Mouse (Mus musculus) frontal cortex, postnatal 25 days (tissue): ENCODE measurements at regions not wholly inside any gene's neighbourhood (a gene's known extent, or its start where the extent isn't known, plus 50 kb on each side); places are given as distances from the start of the nearest gene placed in this dataset.
"Not testable (repeated sequence)": the region's sequence is repeated elsewhere in the genome, so short reads cannot be mapped to it uniquely, and the experiment has no call there.

ENCODE experiments used
- DNase-seq, 2 experiments: peaks; one replicate each; pipeline ENCODE4 v3.0.0; 2022; ENCODE audit warnings: low spot score in 2 of 2

GRCm38 (mm10) chr10:19297669-19298068 is 58.7 kb upstream of the Olig3 start:
- DNase-seq = no peak

GRCm38 (mm10) chr10:19295388-19296013 is 60.8 kb upstream of the Olig3 start:
- no peak for DNase-seq

GRCm38 (mm10) chr10:19291474-19291873 is 64.9 kb upstream of the Olig3 start:
- no peak for DNase-seq

- DNase-seq = not testable (repeated sequence)
Observed at GRCm38 (mm10) chr10:19291039-19291438, 65.3 kb upstream of the Olig3 start.

GRCm38 (mm10) chr10:19282166-19282565 is 74.2 kb upstream of the Olig3 start:
- DNase-seq = no peak

- DNase-seq = no peak
Observed at GRCm38 (mm10) chr10:19281021-19281420, 75.3 kb upstream of the Olig3 start.

- DNase-seq = no peak
Observed at GRCm38 (mm10) chr10:19278189-19278842, 78.0 kb upstream of the Olig3 start.

- no peak for DNase-seq
Observed at GRCm38 (mm10) chr10:19277103-19277827, 79.1 kb upstream of the Olig3 start.

GRCm38 (mm10) chr10:19274985-19275384 is 81.3 kb upstream of the Olig3 start:
- no peak for DNase-seq

- no peak for DNase-seq
Observed at GRCm38 (mm10) chr10:19269418-19269817, 86.9 kb upstream of the Olig3 start.

- no peak for DNase-seq
Observed at GRCm38 (mm10) chr10:19268051-19268450, 88.3 kb upstream of the Olig3 start.

- peak in 1 of 2 experiments; percentile 10 for DNase-seq
Observed at GRCm38 (mm10) chr10:19240102-19240759, 116.1 kb upstream of the Olig3 start.

GRCm38 (mm10) chr10:19216240-19216639 is 140.1 kb upstream of the Olig3 start:
- no peak for DNase-seq

GRCm38 (mm10) chr10:19209751-19210150 is 146.6 kb upstream of the Olig3 start:
- no peak for DNase-seq

- DNase-seq = no peak
Observed at GRCm38 (mm10) chr10:19208101-19208722, 148.1 kb upstream of the Olig3 start.

GRCm38 (mm10) chr10:19207505-19207904 is 148.8 kb upstream of the Olig3 start:
- DNase-seq = no peak

GRCm38 (mm10) chr10:19200311-19200710 is 156.0 kb upstream of the Olig3 start:
- DNase-seq = no peak

- DNase-seq = no peak
Observed at GRCm38 (mm10) chr10:19195676-19196075, 160.7 kb upstream of the Olig3 start.

GRCm38 (mm10) chr10:19194646-19195045 is 161.7 kb upstream of the Olig3 start:
- DNase-seq = no peak

GRCm38 (mm10) chr10:19192971-19193758 is 163.2 kb upstream of the Olig3 start:
- no peak for DNase-seq

- DNase-seq = no peak
Observed at GRCm38 (mm10) chr10:19192221-19192620, 164.1 kb upstream of the Olig3 start.
